Mouse (Mus musculus) thymus, postnatal 10 days (tissue): ENCODE results near the gene Prodh2.

Experiments used
- DNase-seq, 2 experiments: peaks; one replicate each; pipeline ENCODE4 v3.0.0; 2021; ENCODE audit warnings: low spot score in 2 of 2

Gene Prodh2

DNA sequence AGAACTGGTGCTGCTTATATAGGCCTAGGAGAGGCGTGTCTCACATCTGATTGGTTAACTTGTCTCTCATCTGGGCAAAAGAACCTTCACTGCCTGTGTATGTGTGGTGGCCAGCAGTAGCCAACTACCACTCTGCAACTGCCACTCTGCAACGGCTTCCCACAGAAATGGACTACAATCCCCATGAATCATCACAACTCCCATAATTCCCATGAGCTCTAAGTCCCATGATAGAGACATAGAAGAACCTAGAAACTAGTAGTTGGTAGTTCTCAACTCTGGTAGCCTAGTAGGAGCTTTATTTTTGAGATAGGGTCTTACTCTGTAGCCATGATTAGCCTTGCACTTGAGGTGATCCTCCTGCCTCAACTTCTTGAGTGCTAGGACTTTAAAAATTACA lies 56.5 kb downstream of the Prodh2 start:
- DNase-seq = no peak

DNA sequence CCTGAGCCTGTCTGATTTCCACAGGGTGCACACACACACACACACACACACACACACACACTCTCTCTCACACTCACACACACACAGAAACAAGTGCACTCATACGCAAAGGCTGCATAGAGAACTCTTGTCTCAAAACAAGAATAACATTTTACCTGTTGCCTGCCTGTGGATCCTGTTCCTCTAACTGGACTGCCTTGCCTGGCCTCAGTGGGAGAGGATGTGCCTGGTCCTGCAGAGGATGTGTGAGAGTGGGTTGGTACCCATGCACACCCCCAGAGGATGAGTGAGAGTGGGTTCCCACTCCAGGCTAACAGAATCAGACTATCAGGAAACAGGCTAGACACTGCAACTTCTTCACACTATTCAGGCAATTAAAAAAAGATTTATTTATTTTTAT lies 57.2 kb downstream of the Prodh2 start:
- DNase-seq = no peak

DNA sequence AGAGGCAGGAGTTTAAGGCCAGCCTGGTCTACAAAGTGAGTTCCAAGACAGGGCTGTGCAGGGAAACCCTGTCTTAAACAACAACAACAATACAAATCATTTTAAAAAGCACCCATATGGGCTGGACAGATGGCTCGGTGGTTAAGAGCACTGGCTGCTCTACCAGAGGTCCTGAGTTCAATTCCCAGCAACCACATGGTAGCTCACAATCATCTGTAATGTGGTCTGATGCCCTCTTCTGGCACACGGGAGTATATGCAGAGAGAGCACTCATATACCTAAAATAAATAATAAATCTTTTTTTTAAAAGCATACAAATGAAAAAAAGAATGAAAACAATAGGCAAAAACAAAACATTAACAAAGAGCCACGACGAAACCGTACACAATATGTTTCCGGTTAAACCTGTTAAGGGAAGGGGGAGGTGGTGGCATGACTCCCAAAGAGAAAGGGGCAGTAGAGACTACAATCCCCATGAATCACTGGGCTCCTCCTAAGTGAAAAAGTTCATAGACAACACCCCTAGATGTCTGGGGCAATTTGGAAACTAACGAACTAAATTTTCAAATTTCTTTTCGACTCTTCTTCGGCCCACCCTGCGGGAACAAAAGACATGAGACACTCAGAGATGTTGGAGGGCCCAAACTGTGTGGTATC lies 58.2 kb downstream of the Prodh2 start:
- peak in 1 of 2 experiments; percentile 55 for DNase-seq

DNA sequence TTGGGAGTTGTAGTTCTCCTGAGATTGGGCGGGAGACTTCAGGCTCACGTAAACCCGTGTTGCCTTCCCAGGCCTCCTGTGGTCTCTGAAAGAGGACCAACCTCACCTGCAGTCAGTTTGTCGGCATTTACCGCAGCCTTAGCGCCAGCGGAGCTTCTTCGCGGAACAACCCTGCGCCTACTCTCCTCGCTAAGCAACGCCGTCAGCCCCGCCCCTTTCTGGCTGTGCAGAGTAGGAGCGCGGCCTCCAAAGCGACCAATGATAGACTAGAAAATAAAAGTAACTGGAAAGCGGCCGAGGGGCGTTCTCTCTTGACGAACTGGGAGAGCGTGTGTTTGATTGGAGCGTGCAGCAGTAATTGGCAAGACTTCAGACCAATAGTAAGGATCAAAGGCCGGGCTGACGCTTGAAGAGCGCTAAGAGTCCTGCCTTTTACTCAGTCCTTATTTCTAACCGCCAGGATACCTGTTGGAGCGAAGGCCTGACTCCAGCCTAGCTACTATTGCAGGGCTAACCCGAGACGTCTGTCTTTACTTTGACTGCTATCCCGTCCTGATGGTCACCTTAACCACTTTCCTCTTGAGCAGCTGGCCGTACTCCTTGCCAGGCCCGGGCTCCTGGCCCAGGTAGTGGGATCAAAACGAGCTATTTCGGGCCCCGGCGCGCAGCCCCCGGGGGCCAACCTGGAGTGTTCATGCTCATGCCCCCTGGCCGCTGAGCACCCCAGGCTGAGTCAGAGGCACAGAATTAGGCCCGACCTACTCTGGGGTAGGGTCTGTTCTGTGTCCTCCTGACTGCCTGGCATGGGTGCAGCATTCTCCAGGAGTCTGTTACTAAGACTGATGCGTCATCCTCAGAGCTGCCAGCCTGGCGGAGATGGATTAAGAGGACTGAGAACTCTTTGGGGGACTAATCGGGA lies 58.9 kb downstream of the Prodh2 start, which contains the start of the genes Hspb6 and Proser3:
TSS of gene Hspb6 (plus strand) at position 77 of the 919 bp plus-strand sequence.
TSS of gene Proser3 (minus strand) at position 198 of the 919 bp plus-strand sequence.
- peak; percentile 95 for DNase-seq

DNA sequence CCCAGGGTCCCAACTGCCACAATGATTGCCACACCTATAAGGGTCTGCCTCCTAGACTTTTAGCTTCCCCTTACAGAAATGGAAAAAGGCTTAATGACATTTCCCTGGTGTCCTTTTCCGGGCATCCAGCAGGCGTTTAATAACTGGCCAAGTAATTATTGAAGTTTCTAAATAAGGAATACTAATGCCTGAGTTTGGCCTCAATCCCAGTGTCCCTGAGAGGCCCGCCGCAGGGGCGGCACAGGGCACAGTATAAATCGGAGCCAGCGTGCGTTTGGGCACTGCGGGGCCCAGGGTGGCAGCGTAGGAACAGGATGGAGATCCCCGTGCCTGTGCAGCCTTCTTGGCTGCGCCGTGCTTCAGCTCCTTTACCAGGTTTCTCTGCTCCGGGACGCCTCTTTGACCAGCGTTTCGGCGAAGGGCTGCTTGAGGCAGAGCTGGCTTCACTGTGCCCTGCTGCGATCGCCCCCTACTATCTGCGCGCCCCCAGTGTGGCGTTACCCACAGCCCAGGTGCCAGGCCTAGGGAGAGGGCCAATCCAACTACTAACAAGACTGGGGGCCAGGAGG lies 59.7 kb downstream of the Prodh2 start:
- DNase-seq = peak in 1 of 2 experiments; percentile 34

DNA sequence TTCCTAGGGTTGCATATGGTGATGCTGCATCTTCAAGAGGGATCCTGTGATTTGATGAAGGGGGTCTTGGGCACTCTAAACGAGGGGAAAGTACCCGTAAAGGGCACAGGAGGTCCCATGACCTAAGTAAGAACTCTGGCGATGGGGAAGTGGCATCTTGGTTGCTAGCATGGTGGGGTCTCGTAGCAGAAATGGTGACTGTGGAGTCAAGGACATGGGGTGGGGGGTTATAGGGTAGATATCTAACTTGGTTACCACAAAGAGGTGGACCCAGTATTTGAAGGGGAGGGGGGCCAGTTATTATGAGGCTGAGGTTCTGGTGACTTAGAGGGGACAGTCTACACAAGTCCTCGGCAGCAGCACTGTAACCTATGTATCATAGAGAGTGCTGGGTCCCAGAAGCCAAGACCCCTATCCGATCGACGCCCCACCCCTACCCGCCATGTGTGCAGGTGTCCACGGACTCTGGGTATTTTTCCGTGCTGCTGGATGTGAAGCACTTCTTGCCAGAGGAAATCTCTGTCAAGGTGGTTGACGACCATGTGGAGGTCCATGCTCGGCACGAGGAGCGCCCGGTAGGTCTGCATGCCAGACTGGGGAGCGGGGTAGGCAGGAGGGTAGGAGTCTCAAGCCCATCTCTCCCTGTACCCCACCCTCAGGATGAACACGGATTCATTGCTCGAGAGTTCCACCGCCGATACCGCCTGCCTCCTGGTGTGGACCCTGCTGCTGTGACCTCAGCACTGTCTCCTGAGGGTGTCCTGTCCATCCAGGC lies 60.6 kb downstream of the Prodh2 start:
- DNase-seq = no peak

DNA sequence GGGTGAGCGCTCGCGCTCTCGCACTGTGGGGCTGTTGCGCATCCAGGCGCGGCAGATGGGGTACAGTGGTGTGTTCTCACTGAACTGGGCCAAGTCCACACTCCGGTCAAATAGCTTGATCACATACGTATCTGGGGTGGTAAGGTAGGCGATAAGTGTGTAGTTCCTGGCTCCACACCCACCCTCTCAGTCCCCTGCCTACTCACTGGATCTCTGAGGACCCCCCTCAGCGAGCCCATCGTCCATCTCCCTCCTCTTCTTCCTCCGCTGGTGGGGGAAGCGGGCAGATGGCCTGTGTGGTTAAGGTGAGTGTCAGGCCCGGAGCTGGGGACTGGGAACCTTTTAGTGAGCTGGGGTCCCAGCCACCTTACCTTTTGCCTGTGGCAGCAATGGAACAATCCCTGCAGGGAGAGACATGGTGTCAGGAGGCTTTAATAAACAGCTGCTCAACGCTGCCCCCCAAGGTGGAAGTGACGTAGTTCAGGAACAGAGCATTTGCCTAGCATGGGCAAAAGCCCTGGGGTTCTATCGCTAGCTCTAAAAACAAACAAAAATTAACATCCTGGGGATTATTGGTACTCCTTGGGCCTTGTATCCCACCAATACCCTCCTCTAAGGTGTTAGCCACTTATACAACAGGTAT lies 63.6 kb downstream of the Prodh2 start:
- DNase-seq = peak in 1 of 2 experiments; percentile 47

DNA sequence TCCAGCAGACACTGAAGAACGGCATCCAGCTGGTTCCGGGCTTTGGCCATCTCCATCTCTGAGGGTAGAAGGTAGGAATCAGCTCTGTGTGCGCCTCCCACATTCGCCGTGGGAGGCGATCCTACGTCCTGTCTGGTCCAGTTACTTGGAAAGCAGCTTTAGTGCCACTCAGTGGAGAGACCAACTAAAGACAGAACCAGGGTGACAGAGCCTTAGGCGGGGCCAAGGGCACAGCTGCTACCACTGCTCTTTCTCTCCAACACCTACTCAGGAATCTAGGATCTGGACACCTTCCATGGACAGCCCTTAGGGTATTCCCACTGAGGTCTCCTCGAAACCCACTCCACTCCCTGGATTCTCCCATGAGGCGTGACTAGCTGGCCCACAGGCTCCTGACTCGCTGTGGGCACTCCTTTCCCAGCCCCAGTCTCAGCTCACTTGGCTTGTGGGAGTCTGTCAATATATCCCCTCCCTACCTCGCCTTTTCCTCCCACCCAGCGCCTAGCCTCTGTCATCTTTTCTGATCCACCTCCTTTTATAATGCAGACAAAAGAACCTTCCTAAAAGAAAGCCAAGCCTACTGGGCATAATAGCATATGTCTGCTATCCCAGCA lies 64.6 kb downstream of the Prodh2 start:
- no peak for DNase-seq

DNA sequence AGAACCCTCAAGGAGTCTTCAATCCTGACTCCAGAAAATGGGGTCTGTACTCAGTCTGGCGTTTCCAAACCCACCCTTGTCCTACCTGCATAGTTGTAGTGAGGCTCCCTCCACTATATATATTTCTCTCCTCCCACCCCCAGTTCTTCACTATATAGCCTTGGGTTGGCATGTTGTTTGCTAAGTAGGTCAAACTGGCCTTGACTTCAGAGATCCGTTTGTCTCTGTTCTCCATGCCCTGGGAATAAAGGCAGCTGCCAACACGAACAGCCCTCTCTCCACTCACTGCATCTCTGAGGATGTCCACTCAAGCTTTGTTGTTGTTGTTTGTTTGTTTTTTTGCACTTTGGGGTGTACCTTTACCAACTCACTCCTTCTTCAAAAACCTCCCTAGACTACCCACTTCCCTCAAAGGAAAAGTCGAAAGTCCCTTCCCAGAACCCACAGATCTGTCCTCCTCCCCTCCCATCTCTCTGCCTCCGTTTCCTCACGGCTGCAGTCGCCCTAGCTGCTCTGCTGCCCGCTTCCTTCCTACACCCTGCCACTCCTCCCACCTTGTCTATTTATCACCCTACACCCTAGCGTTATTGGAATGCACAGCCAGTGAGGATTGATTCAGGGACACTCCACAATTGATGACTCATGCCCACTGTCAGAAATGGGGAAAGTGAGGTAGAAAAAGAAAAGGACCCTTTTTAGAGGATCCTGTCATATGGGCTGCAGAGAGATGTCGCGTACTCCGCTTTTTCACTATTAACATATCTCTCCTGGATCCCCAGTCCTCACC lies 65.4 kb downstream of the Prodh2 start:
- no peak for DNase-seq

DNA sequence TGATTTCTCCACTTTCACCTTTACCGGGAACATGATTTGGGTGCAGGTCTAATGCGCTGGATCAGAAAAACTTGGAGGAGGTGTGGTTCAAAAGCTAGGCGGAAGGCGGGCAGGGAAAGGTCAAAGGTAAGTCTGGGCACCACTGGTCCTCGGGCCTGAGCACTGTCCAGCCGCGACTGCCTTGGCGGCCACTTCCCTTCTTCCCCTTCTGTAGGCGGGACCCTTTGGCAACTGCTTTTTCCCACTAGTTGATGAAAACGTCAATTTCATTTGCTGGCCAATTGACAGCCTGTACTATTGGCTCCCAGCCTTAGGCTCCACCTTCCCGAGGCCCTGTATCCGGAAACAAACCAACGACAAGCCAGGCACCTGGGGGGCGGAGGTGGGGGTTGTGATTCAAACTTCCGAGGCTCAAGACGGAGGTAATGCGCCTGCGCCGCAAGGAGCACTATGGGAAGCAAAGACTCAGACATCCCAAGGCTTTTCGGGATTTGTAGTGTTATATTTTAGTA lies 66.1 kb downstream of the Prodh2 start, which contains the start of gene Lin37:
TSS of gene Lin37 (minus strand) at position 396 of the 512 bp plus-strand sequence.
- peak; percentile 91 to 93 for DNase-seq

DNA sequence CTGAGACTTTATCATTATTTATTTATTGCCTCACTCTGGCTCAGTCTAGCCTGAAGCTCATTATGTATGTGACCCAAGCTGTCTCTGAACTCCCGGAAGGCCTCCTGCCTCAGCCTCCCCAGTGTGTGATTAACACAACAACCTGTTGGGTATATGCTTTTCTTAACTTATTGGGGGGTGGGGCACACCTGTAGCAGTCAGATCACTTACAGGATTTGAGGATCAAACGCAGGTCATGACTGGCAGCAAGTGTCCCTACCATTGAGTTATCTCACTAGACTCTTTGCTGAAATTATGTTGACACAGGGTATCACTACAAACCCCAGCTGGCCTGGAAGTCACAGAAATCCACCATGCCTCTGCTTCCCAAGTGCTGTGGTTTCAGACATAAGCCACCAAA lies 66.9 kb downstream of the Prodh2 start:
- no peak for DNase-seq

DNA sequence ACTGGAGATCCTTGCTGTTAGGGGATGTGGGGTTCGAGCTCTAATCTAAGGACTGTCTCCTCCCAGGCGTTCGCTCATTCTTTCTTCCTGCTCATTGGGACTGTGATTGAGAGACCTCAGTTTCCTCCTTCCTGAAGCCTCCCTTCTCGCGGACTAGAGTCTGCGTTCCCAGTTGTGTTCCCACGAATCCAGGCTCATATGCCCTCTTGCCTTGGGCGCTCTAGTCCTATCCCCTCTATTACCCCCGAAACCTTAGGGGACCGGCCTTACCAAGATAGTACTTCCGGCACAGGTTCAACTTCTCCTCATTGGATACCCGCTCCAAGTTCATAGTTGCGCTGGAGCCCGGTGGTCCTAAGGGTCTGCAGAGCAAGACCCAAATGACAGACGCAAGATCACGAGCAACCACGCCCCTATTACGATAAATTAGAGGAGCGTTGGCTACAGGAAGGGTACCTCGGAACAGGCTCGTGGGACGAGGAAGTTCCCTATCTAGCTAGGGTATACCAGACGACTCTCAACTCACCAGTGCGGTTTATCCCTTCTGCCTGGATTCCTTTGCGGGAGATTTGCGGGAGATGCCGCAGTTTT lies 69.2 kb downstream of the Prodh2 start:
- DNase-seq = peak in 1 of 2 experiments; percentile 28
